Mouse (Mus musculus): Measurements from ENCODE around the gene Ahsg. TPM values are rescaled to one million over a fixed set of nuclear protein-coding genes. Genes with fewer than 3 reads are reported as not detected.

The Ahsg gene
- total RNA-seq, 2 experiments from 2014 or later: 1.6 to 7.1 TPM

DNA sequence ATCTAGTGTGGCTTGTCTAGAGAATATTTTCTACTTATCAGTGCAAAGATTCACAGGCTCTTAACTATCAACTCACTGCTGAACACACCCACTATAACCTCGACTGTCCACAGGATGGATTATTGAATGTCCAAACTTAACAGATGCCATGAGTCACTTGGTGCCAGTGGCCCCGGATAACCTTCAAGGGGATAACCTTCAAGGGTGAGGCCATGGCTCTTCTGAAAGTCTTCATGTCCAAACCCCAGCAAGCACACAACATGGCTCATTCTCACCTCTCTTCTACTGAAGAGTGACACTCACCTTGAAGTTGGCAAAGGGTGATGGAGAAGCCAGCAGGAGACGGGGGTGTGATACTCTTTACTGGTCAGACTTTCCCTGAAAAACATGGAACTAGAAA lies 4.4 kb upstream of the Ahsg start:
- DNase-seq: peak; percentile 35 to 70

DNA sequence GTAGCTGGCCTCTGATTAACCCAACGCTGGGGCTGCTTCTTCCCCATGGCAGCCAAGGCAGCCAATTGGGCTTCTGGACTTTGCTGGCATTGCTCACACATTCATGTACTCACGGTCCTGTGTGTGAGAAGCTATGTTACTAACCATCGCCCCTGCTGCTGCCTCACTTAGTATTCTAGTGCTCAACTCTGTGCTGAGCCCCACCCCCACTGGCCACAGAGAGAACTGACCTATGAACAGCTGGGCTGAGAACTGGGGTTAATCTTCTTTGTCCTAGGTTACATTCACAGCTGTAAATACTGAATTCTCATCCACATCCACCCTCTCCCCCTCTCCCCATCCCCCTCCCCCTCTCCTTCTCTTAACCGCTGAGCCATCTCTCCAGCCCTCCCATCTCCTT lies 2.2 kb upstream of the Ahsg start:
- DNase-seq: no peak

DNA sequence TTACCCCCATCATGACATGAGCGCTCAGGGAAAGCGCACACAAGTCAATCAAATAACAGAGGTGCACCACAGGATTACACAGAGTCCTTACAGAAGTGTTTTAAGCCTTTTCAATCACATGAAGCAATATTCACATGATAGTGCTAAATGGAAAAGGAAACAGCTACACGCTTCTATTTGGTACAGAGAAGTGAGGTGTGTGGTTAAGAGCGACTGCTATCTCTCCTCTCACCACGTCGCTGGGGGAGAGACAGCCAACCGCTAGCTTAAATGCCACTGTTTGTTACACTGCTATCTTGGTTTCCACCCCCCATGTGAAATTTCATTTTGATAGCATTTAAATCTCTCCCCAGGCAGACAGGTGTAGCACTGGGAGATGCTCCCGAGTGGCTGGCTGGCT lies 1.4 kb upstream of the Ahsg start:
- no peak for DNase-seq

DNA sequence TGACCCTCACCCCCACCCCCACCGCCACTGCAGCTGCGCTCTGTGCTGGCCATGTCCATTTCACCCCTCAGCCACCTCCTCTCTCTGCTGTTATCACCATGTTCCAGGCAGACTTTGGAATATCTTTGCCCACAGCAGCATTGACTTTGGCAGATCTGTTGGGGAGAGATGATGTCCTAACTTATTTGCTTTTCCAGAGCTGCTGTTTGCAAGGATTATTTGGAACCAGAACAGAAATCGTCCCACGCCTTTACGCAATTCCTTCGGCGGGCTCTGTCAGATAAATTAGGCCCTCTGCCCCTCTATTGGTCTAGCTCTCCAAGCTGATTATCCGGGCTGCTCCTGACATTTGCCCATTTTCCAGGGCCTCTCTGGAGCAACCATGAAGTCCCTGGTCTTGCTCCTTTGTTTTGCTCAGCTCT lies 667 bp downstream of the Ahsg start:
- no peak for DNase-seq

DNA sequence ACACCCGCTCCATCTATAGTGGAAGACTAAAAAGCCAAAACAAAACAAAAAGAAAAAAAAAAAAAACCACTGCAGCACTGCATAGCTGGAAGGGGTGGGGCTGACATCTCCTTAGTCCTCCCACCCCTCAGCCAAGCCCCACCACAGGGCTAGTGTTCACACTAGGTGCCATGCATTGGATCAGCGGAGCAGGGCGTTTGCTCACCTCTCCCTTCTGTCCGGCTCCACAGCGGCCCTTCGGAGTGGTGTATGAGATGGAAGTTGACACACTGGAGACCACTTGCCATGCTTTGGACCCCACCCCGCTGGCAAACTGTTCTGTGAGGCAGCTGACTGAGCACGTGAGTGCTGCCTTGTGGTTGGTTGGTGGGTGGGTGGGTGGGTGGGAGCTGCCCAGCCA lies 3.0 kb downstream of the Ahsg start:
- DNase-seq: no peak

DNA sequence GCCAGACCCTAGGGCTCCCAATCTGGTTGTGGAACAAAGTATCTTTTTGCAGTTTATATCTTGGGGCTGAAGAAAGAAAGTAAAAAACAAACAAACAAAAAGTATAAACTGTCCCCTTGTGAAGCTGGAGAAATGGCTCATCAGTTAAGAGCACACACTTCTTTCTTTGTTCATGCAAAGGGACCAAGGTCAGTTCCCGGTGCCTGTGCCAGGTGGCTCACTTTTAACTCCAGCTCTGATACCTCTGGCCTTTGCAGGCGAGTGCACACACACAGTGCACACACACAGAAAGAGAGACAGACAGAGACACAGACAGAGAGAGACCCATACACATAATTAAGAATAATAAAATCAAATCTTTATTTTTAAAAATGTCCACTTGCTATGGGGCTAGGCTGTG lies 5.5 kb downstream of the Ahsg start:
- DNase-seq: peak; percentile 75 to 76

DNA sequence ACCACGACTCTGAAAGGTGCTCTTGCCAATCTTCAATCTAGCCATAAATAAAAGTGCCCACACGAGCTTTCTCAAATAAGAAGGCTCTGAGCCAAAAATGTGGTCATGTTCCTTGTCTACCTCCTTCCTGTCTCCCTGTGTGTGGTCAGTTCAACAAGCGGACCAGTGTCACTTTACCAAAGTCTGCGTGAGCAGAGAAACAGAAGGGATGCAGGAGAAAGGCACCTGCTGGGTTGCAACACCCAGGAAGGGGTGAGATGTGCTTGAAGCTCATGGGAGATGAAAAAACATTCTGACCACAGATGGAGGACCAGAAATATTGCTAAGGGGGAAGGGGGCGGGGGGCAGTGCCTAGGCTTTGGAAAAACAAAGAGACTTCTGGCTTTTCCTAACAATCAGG lies 8.3 kb downstream of the Ahsg start:
- no peak for DNase-seq

DNA sequence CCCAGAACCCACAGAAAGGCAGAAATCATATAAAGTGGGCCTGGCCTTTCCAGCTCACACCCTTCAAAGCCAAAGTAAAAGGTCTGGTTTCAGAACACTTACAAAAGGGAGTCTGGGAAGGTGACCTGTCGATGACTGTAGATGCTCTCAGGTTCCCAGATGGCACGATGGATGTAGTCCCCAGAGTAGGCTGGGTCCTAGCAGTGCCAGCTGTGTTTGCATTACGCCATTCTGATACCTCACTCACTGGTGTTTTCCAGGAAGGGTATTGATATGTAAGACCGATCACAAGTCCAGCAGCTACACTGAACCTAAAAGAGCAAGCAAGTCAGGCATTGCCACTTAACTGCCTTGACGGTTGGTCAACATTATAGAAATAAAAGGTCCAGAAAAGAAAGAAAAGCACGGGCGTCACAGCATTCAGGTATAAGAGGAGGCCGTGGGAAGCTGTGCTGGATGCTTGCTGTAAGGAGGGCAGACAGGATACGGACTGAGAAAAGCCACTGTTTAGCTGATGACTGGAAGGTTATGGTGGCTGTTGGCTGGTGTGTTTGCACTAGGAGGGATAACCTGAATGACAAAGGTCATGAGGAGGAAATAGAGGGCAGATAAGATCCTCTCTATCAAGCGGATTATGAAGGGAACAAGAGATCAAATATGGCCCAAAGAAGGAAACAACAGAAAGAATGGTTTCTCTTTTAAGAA lies 8.9 kb downstream of the Ahsg start:
- DNase-seq: no peak

DNA sequence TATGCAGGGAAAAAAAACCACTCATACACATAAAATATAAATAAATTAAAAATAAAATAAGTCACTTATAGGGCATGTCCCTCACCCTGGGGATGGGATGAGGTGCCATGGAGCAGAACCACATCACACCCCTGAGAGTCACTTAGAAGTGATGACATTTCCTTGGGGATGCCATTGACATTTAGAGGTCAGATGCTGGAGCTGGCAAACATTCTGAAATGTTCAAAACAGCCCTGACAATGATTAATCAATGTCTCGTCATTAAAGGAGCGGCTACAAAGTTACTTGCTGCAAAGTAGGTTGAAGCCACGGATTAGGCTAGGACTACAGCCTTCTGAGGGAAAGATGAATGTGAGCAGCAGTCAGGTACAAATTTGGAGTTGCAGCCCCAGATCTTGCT lies 10.2 kb downstream of the Ahsg start:
- peak in 1 of 2 experiments; percentile 32 for DNase-seq

DNA sequence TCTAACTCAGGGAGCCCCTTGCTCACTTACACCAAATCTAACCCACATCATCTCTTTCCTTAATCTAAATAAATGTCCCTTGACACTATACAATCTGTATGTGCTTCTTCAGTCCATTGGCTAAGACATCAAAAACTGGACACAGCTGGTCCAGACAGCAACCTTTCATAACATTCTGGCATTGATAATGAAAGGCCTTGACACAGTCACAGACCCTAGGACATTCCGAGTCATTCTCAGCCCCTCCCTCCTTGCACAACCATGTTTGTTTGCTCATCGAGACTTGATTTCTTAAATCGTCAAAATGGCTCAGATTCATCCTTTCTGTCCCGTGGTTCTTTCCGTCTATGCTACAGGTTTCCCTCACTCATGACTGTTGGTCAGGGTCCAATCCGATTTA lies 18.2 kb downstream of the Ahsg start:
- peak in 1 of 2 experiments; percentile 43 for DNase-seq

DNA sequence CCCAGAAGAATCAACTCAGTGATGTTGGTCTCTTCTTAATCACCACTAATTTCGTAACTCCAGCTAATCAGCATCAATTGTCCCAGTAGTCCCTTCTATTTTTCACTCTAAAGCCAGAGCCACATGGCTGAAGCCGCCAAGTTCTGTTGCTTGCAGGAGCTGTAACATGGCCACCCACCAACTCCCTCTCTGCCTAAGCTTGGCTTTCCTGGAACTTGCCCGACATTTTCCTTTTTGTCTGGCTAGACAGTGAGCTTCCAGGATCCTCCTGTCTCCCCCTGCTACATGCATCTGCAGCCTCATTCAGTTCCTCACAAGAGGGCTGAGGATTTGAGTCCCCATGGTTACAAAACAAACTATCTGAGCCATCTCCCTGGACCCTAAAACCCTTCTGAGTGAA lies 20.9 kb downstream of the Ahsg start:
- no peak for DNase-seq

DNA sequence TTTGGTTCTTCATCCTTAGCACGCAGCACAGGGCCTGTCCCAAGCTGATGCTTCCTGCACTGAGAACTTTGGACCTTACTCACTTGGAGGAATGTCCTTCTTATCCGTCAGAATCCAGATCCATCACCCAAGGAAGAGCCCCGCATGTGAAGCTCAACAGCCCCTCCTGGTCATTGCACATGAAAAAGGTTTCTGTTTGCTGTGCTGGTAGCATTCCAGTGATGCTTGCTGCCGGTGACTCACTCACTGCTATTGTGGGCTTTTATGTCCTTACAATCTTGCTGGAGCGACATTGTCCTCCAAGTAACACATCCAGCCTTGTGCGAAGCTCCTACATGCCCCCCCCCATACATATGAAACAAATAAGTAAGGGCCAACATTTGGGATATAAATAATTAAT lies 21.8 kb downstream of the Ahsg start:
- DNase-seq: no peak

DNA sequence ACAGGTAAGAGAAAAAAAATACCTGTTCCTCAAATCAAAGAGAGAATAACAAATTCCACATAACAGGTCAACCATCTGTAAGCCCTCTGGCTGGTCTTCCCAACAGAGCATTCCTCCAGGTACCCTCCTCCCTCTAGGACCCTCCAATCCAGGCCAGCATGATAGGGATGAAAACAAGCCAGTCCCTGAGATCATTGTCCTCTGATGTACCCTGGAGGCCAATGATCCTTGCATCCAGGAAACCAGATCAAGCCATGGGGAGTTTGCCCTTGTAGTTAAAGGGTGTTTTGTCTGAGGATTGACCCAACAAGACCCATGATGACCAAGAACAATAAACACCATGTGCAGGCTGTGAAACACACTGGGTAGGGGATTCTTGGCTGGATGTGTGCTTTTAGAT lies 23.2 kb downstream of the Ahsg start:
- DNase-seq: no peak

DNA sequence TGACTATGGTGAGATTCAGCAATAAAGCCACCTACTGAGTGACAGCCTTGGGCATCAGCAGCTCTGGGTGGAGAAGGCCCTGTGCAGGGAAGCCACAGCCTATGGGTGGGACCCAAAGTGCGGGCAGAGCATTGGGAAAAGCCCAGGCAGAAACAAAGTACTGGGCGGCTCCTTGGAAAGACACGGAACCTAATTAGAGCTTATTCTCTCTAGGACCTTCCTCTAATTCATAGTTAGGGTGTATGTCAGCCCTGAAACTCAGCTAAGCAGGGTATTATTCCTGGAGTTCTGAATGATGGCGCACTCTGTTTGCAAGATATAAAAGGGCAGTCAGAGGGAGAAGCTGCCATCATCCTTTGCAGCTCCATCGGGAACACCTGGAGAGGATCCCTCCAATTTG lies 27.0 kb downstream of the Ahsg start, which contains the start of gene Fetub:
Gene Fetub (plus strand): TSS at position 301 of the 400 bp plus-strand sequence.
- DNase-seq: no peak

DNA sequence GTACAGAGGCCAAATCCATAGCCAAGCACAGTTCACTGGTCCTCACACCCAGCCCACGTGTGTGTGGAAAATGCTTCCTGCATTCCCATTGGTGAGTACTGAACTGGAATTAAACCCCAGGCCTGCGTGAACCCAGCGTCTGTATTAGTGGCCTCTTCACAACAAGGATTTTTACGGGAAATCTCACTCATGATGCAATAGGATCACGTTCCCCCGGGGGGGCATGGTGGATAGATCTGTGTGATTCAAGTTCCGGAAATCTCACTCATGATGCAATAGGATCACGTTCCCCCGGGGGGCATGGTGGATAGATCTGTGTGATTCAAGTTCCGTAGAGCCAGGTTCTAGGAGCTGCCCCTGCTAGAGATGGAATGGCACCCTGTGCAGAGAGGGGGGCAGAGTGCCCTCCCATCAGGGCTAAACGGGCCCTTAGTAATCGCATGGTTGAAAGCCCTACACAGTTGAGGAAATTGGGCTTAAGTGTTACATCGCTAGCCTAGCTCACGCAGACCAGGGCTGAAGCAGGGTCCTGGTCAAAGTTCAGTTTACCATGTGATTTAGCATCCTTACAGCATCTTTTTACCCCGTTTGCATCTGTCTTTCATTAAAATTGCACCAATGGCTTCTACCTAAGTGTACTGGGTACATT lies 27.7 kb downstream of the Ahsg start:
- DNase-seq: no peak

DNA sequence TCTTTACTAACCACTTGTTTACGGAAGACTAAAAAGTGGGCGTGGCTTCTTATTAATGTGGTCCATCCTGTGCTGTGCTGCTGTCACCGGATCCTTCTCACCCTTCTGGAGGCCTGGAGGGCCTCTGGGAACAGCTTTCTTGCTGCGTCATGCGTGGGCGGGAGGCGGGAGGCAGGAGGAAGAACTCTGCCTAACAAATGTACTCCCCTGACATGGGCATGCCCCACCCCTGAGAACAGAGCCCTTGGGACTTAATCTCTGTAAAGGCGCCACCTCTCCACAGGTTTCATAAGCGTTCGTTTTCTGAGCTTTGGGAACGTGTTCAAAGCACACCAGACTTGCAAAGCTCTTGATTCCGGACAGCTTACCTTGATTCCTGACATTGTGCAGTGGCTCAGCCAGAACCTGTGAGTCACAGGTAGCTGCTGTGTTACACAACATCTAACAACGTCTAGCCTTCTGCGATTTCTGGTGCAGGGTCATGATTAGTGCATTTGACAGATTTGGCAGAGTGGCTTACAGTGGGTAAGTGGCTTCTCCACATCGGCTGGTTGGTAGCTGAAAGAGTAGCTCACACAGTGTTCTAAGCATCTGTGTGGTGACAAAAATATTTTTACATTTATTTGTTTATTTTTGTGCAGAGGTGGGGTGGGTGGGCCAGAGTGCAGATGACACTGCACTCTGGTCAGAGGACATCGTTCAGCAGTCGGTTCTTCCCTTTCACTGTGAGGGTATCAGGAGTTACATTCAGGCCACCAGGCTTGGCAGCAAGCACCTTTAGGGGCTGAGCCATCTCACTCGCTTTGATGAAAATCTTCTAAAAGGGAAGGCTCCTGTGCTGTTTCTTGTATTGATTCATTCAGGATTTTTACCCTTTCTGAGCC lies 29.1 kb downstream of the Ahsg start:
- peak; percentile 57 to 64 for DNase-seq

DNA sequence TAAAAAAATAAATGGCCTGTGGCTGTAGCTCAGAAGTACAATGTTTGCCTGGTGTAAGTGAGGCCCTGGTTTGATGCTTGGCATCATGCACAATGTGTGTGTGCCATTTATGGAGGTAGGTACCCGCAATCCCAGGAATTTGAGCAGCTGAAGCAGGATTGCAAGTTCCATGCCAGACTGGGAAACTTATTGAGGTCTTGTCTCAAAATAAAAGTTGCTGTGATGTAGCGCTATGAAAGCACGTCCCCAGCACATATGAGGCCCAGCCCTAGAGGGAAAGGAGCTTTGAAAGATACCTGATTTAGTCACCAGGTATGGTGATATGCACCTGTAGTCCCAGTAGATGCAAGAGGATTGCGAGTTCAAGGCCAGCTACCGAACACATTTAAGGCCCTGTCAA lies 30.7 kb downstream of the Ahsg start:
- no peak for DNase-seq

DNA sequence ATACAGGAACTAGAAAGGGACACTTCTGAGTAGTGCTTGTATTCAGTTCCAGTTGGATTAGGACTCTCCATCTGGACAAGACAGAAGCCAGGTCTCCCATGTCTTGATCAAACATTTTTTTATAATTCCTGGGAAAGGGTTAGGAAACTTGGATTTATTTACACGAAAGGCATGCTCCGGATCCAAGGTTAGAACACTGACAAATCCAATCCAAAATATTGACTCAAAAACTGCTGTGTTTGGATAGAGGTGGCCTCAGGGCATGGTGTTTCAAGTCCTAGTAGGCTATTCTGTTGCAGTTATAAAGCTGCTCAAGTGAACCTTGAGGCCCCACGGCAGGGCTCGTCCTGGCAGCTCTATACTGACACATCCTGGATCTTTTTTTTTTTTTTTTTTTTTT lies 31.4 kb downstream of the Ahsg start:
- no peak for DNase-seq

DNA sequence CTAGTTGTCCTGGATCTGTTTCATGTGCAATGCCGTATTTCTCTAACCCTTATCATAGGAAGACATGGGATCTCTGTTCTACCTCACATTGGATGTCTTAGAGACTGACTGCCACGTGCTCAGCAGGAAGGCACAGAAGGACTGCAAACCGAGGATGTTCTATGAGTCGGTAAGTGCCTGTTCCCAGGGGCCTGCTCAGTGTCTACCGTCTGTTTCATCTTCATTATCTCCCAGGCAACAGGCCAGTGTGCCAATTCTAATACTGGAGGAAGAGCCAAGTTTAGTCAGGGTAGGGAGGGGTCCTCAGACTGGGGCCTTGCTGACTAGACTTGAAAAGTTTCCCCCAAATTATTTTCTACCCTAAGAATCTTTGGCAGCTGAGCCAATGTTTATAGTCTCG lies 38.5 kb downstream of the Ahsg start:
- DNase-seq: no peak

DNA sequence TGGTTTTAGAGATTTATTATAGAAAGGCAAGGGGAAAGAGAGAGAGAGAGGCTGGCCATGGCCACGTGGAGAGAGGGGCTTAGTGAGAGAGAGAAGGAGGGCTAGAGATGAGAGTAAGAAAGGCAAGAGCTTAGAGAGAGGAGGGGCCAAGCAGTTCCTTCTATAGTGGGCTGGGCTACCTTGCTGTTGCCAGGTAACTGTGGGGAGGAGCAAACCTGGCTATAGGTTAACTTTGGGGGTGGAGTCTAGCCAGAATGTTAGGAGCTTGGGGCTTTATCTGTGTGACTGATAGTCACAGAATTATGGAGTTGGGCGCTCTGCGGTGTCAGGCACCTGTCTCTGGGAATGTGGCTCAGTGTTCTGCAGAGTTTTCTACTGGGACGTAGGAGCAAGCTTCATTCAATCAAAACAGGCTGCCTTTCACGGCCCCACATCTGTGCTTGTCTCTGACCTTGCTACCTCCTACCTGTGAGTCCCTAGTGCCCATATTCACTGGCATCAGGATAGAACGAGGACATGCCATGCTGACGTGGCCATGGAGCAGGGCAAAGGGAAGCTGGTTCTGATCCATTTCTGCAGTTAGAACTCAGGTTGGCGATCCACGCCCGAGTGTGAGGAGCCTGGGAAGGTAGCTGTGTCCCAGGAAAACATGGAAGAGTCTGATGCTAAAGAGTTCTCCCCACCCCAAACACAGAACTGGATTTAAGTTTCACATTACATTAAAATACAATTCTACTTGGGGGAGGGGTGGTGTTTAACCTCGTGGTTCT lies 40.5 kb downstream of the Ahsg start:
- no peak for DNase-seq

DNA sequence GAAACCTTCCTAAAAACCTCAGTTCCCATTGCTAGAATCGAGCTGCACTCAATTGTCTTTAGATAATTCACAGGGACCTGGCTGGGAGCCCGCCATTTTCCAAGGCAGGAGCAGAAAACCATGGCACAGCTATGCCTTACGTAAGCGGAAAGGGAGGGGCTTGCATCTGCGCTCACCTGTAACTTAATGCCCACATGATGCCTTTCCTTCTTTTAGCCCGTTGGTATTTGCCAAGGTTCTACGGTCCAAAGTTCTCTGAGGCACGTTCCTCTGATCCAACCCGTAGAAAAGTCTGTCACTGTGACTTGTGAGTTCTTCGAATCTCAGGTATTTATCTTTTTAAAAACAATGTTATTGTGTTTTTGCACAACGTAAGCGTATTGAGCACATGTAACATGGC lies 46.6 kb downstream of the Ahsg start:
- no peak for DNase-seq

DNA sequence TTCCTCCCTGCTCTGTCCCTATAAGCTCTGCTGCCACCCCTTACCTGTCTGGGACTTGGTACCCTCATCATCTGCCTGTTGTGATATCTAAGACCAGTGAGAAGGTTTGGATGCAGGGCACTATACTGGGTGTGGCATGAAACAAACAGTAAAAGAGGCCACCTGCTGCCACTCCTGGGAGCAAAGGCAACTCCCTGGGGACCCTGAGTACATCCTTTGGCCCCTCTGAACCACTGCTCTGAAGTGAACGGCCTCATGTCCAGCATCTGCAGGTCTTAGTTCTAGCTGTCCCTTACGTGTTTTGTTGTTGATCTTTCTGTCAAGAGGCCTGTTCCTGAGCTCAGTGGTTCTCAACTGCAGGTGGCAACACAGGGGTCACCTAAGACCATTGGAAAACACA lies 47.5 kb downstream of the Ahsg start:
- no peak for DNase-seq

Measured in adrenal gland, postnatal 36 days (tissue).